Mouse (Mus musculus): ENCODE data around the gene Cmtm4.

GRCm38 (mm10) chr8:104414204-104414603 is 18.6 kb upstream of the Cmtm4 start:
- no peak for TF ChIP-seq POLR2A (IDR thresholded peaks at IDR 0.05; ENCODE audit: low read depth, low read length)
- TF ChIP-seq CTCF (IDR thresholded peaks at IDR 0.05; ENCODE audit: extremely low read depth, insufficient read depth, insufficient read length, insufficient replicate concordance): no peak
